Mouse (Mus musculus): ENCODE measurements around the gene Ak2. TPM values are rescaled to one million over a fixed set of nuclear protein-coding genes. Genes with fewer than 3 reads are reported as not detected.

Ak2 gene
- polyA plus RNA-seq, 1 experiment from 2014 or later = 276 TPM

DNA sequence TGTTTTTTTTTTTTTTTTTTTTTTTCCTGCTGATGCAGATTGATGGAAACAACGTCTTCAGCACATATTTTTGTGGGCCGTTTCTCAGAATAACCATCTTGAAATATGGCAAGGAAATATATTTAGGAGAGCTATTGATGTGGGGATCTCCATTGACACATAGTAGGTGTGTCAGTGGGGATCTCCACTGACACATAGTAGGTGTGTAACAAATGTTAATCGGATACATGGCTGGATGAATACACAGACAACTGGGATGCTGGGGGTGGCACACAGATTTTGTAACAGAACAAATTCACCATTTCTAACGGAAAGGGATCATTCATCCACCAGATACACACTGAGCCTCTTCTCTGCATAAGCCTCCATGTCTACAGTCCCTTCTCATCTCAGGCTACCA is 58.6 kb downstream of the Ak2 start:
- TF ChIP-seq EP300 (IDR thresholded peaks at IDR 0.05; ENCODE audit: low read depth) (no peak), CTCF (IDR thresholded peaks at IDR 0.05; ENCODE audit: low read depth) (no peak)
- DNase-seq = no peak
- Histone ChIP-seq H3K27me3 (ENCODE audit: insufficient read depth, low read length) (peaks cover 36% of the 10 kb centered on the region), H3K4me2 (ENCODE audit: low read depth, low read length) (no peak overlapping the region), H3K4me3 (ENCODE audit: low read depth, low read length) (no peak overlapping the region), H3K4me1 (ENCODE audit: insufficient read depth) (peaks cover 32% of the 10 kb centered on the region), H3K27ac (ENCODE audit: low read depth) (no peak overlapping the region), H3K9me3 (ENCODE audit: low read length) (no peaks in the 10 kb centered on the region), H3K36me3 (replicated peaks; ENCODE audit: insufficient read depth, low read length) (no peaks in the 10 kb centered on the region), H3K9ac (replicated peaks) (no peak overlapping the region)
- WGBS (ENCODE audit: insufficient replicate concordance) = 74% methylated on average over 4 of the region's 4 CpGs
- ATAC-seq = no peak

- WGBS (ENCODE audit: insufficient replicate concordance) = 44% methylated on average over 6 of the region's 6 CpGs
- ATAC-seq = peak; percentile 56
- H3K9ac ChIP-seq (replicated peaks) = no peak overlapping the region
Measured at GRCm38 (mm10) chr4:129050901-129051417, 59.2 kb downstream of the Ak2 start.

GRCm38 (mm10) chr4:129051461-129052183 is 59.9 kb downstream of the Ak2 start:
- peaks cover 30% of the 10 kb centered on the region for H3K27me3 ChIP-seq (ENCODE audit: insufficient read depth, low read length)
- no peaks in the 10 kb centered on the region for H3K9me3 ChIP-seq (ENCODE audit: low read length)
- no peak overlapping the region for H3K27ac ChIP-seq (ENCODE audit: low read depth)
- no peak for ATAC-seq
- H3K36me3 ChIP-seq (replicated peaks; ENCODE audit: insufficient read depth, low read length) = no peaks in the 10 kb centered on the region
- H3K4me2 ChIP-seq (ENCODE audit: low read depth, low read length) = no peak overlapping the region
- H3K9ac ChIP-seq (replicated peaks) = no peak overlapping the region
- H3K4me3 ChIP-seq (ENCODE audit: low read depth, low read length) = no peak overlapping the region
- TF ChIP-seq CTCF (IDR thresholded peaks at IDR 0.05; ENCODE audit: low read depth) = no peak
- no peak for TF ChIP-seq EP300 (IDR thresholded peaks at IDR 0.05; ENCODE audit: low read depth)
- H3K4me1 ChIP-seq (ENCODE audit: insufficient read depth) = peaks cover 32% of the 10 kb centered on the region
- DNase-seq = no peak
- 27% methylated on average over 11 of the region's 11 CpGs for WGBS (ENCODE audit: insufficient replicate concordance)

More at GRCm38 (mm10) chr4:129050901-129051417, 59.2 kb downstream of the Ak2 start:
- DNase-seq = no peak
- Histone ChIP-seq H3K4me1 (ENCODE audit: insufficient read depth) (peaks cover 32% of the 10 kb centered on the region), H3K27ac (ENCODE audit: low read depth) (no peak overlapping the region), H3K9me3 (ENCODE audit: low read length) (no peaks in the 10 kb centered on the region), H3K27me3 (ENCODE audit: insufficient read depth, low read length) (peaks cover 36% of the 10 kb centered on the region), H3K36me3 (replicated peaks; ENCODE audit: insufficient read depth, low read length) (no peaks in the 10 kb centered on the region), H3K4me3 (ENCODE audit: low read depth, low read length) (no peak overlapping the region), H3K4me2 (ENCODE audit: low read depth, low read length) (no peak overlapping the region)
- TF ChIP-seq CTCF (IDR thresholded peaks at IDR 0.05; ENCODE audit: low read depth) = no peak
- TF ChIP-seq EP300 (IDR thresholded peaks at IDR 0.05; ENCODE audit: low read depth) = no peak

GRCm38 (mm10) chr4:129054757-129055156 is 63.0 kb downstream of the Ak2 start:
- Histone ChIP-seq H3K36me3 (replicated peaks; ENCODE audit: insufficient read depth, low read length) (no peaks in the 10 kb centered on the region), H3K27ac (ENCODE audit: low read depth) (no peak overlapping the region), H3K4me3 (ENCODE audit: low read depth, low read length) (no peak overlapping the region), H3K9ac (replicated peaks) (no peak overlapping the region), H3K4me1 (ENCODE audit: insufficient read depth) (peaks cover 21% of the 10 kb centered on the region), H3K4me2 (ENCODE audit: low read depth, low read length) (no peak overlapping the region), H3K27me3 (ENCODE audit: insufficient read depth, low read length) (peaks cover 5% of the 10 kb centered on the region), H3K9me3 (ENCODE audit: low read length) (no peaks in the 10 kb centered on the region)
- DNase-seq = no peak
- TF ChIP-seq CTCF (IDR thresholded peaks at IDR 0.05; ENCODE audit: low read depth) (no peak), EP300 (IDR thresholded peaks at IDR 0.05; ENCODE audit: low read depth) (no peak)
- no peak for ATAC-seq
- WGBS (ENCODE audit: insufficient replicate concordance) = 85% methylated on average over 12 of the region's 12 CpGs

- Histone ChIP-seq H3K36me3 (replicated peaks; ENCODE audit: insufficient read depth, low read length) (no peaks in the 10 kb centered on the region), H3K27me3 (ENCODE audit: insufficient read depth, low read length) (no peaks in the 10 kb centered on the region), H3K9ac (replicated peaks) (no peak overlapping the region), H3K27ac (ENCODE audit: low read depth) (no peak overlapping the region), H3K4me3 (ENCODE audit: low read depth, low read length) (no peak overlapping the region), H3K4me2 (ENCODE audit: low read depth, low read length) (no peak overlapping the region), H3K4me1 (ENCODE audit: insufficient read depth) (peaks cover 18% of the 10 kb centered on the region), H3K9me3 (ENCODE audit: low read length) (no peaks in the 10 kb centered on the region)
- DNase-seq (no peak), ATAC-seq (no peak)
- WGBS (ENCODE audit: insufficient replicate concordance) = 70% methylated on average over 5 of the region's 5 CpGs
- TF ChIP-seq EP300 (IDR thresholded peaks at IDR 0.05; ENCODE audit: low read depth) (no peak), CTCF (IDR thresholded peaks at IDR 0.05; ENCODE audit: low read depth) (no peak)
Measured at GRCm38 (mm10) chr4:129055562-129055961, 63.8 kb downstream of the Ak2 start.

DNA sequence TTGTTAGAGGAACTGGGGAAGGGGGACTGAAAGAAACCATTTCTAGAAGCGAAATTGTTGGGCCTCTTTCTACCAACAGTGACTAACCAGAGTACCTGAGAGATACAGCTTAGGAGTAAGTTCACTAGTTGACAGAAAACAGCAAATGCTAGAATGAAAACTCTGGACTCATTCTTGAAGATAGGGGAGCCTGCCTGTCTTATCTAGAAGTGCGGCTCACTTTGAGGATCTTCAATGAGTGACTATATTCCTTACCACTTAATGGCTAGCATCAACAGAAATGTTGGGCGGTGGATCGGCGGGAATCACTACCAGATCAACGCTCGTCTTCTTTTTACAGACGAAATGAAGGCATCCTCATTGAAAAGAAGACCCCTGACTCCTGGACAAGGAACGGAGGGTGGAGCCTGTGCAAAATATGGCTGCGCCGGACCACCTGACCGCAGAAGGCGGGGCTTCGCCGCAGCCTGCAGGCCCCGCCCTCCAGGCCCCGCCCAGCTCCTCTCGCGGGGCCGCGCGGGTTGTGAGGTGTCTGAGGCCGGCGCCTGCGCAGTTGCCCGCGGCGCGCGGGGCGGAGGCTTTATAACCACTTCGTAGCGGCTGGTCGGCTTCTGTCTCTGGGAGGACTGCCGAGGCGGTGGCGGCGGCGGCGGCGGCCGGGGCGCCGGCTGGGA is 65.9 kb downstream of the Ak2 start:
- Histone ChIP-seq H3K4me3 (ENCODE audit: low read depth, low read length) (peak overlapping the region; percentile 92), H3K4me2 (ENCODE audit: low read depth, low read length) (peak overlapping the region; percentile 100), H3K9me3 (ENCODE audit: low read length) (no peaks in the 10 kb centered on the region), H3K36me3 (replicated peaks; ENCODE audit: insufficient read depth, low read length) (no peaks in the 10 kb centered on the region), H3K9ac (replicated peaks) (peak overlapping the region; percentile 90), H3K4me1 (ENCODE audit: insufficient read depth) (peaks cover 15% of the 10 kb centered on the region), H3K27me3 (ENCODE audit: insufficient read depth, low read length) (no peaks in the 10 kb centered on the region), H3K27ac (ENCODE audit: low read depth) (peak overlapping the region; percentile 87)
- peak; percentile 97 for ATAC-seq
- TF ChIP-seq CTCF (IDR thresholded peaks at IDR 0.05; ENCODE audit: low read depth) (no peak), EP300 (IDR thresholded peaks at IDR 0.05; ENCODE audit: low read depth) (no peak)
- peak; percentile 98 for DNase-seq
- 4% methylated on average over 29 of the region's 44 CpGs for WGBS (ENCODE audit: insufficient replicate concordance)
